Comparison of ENCODE assay signal across 20 mouse cellular contexts in genomic region chr7:121188976-121189375, GRCm38 (mm10).
DNase-seq lines count a peak whose midpoint lies in the region; ATAC-seq and TF ChIP-seq lines count a peak whose summit lies in the region.
"Had no signal": no experiment of that assay in that cellular context is flagged by ENCODE, and none has a peak within 500 bp of the region (broad histone marks: within the 10 kb centered on the region; RNA-seq: fewer than 3 reads in every experiment).

No protein-coding gene starts in this region.

- no peaks in the 10 kb centered on the region for H3K27me3 ChIP-seq in heart, embryonic 10.5 days (ENCODE audit: insufficient read depth, poor library complexity, severe bottlenecking)
- no peaks in the 10 kb centered on the region for H3K27me3 ChIP-seq in G1E (ENCODE audit: insufficient read depth, low read length)
- no peaks in the 10 kb centered on the region for H3K27me3 ChIP-seq in embryonic facial prominence, embryonic 10.5 days (replicated peaks; ENCODE audit: low read depth, poor library complexity, severe bottlenecking)

- intact Hi-C loops in heart, postnatal 25 days (cut with DNase I) = no loop called here

- no peak overlapping the region for H3K4me3 ChIP-seq in heart, embryonic 10.5 days
- no peak overlapping the region for H3K4me3 ChIP-seq in G1E (ENCODE audit: low read depth, low read length)
- no peak overlapping the region for H3K4me3 ChIP-seq in embryonic facial prominence, embryonic 10.5 days

- 84% methylated on average over 7 of the region's 7 CpGs for WGBS in heart, embryonic 10.5 days
- 90% methylated on average over 7 of the region's 7 CpGs for WGBS in embryonic facial prominence, embryonic 10.5 days

- no peak overlapping the region for H3K27ac ChIP-seq in heart, embryonic 10.5 days
- no peak overlapping the region for H3K27ac ChIP-seq in embryonic facial prominence, embryonic 10.5 days (replicated peaks)

- TF ChIP-seq CTCF in G1E (IDR thresholded peaks at IDR 0.05; ENCODE audit: low read depth, low read length) = 0 out of 2 replicates have a peak, but pooled peaks have one; percentile 2

- H3K9me3 ChIP-seq in heart, embryonic 10.5 days = no peaks in the 10 kb centered on the region
- H3K9me3 ChIP-seq in G1E (replicated peaks) = no peaks in the 10 kb centered on the region
- H3K9me3 ChIP-seq in embryonic facial prominence, embryonic 10.5 days = no peaks in the 10 kb centered on the region

- no peaks in the 10 kb centered on the region for H3K36me3 ChIP-seq in heart, embryonic 10.5 days
- no peaks in the 10 kb centered on the region for H3K36me3 ChIP-seq in G1E (replicated peaks)
- H3K36me3 ChIP-seq in embryonic facial prominence, embryonic 10.5 days (replicated peaks) = no peaks in the 10 kb centered on the region

- DNase-seq in heart, adult 11 months = peak; percentile 53
- no peak for DNase-seq in heart, adult 9 months (ENCODE audit: low spot score in 2 of 2)
- DNase-seq in heart, embryonic 10.5 days (ENCODE audit: low spot score) = peak; percentile 58
- no peak for DNase-seq in heart, postnatal 25 days (ENCODE audit: low spot score)
- DNase-seq in G1E (ENCODE audit: low spot score) = no peak
- no peak for DNase-seq in embryonic facial prominence, embryonic 10.5 days (ENCODE audit: low spot score)
- DNase-seq: adrenal gland, adult 2 months; adrenal gland, adult 8-10 months; adrenal gland, postnatal 10 days; adrenal gland, postnatal 14 days; adrenal gland, postnatal 25 days; adrenal gland, postnatal 36 days; B cell, adult 2 months; cerebellum, adult 11 months; cerebellum, adult 11-12 months; cerebellum, adult 18-20 months; cerebellum, adult 2 months had no signal

- no peaks in the 10 kb centered on the region for H3K4me1 ChIP-seq in heart, embryonic 10.5 days
- H3K4me1 ChIP-seq in G1E (ENCODE audit: insufficient read depth, low read depth, low read length) = no peaks in the 10 kb centered on the region
- H3K4me1 ChIP-seq in embryonic facial prominence, embryonic 10.5 days = no peaks in the 10 kb centered on the region

- no peak for ATAC-seq in G1E (ENCODE audit: extremely low read depth, insufficient number of reproducible peaks, low FRiP score, poor library complexity, severe bottlenecking)
- ATAC-seq: activated CD4-positive, CD25-positive, alpha-beta regulatory T cell, adult 4 months; CD4-positive, CD25-positive, alpha-beta regulatory T cell, adult 4 months; Patski had no signal

Comparison
In these comparisons a context has a peak if more than half of its experiments do, and no peak if none do; other contexts are left out.
1. DNase-seq: peak in heart, adult 11 months (single experiment) and heart, embryonic 10.5 days (single experiment); none in heart, adult 9 months (0 of 2), heart, postnatal 25 days (single experiment), G1E (single experiment) and embryonic facial prominence, embryonic 10.5 days (single experiment).